Mouse (Mus musculus): ENCODE results near the gene Tk1.
"Not testable (repeated sequence)": the region's sequence is repeated elsewhere in the genome, so short reads cannot be mapped to it uniquely, and the experiment has no call there.

The Tk1 gene

GRCm38 (mm10) chr11:117822728-117823241, 3.1 kb downstream of the Tk1 start:
- no peak for DNase-seq (ENCODE audit: low read depth, low spot score)

GRCm38 (mm10) chr11:117821868-117822267, 4.0 kb downstream of the Tk1 start:
- no peak for DNase-seq (ENCODE audit: low read depth, low spot score)

DNA sequence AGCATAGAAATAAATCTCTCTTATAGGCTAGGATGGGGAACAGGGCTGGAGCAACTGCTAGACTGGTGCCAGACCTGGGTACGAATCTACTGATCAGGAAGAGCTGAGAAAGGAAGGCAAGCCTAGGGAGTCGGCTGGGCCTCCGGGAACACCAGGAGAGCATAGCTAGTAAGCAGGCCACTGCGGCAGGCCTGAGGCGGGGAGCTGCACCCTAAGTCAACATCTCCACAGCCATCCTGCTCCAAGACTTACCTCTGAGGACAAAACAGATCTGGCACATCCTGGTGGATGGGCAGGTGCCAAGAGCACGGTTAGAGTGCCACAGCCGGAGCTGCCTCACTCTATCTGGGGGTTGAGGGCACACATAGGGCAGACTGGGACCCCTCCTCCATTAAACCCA, 5.7 kb downstream of the Tk1 start:
- no peak for DNase-seq (ENCODE audit: low read depth, low spot score)

DNA sequence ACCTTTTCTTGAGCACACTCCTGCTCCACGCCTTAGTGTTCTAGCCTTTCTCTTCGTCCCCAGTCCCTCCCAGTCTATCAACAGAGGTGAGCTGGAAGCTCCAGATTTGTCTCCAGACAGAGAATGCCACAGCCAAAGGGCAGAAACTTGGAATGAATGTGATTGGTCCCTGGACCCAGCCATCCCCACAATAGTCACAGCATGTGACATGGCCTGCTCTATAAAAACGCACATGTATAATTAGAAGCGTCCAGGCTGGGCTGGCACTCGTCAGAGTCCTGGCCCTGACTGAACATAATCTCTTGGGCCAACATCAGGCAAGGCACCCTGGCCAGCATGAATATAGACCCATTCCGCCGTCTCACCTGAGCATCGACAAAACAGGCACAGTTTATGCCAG, 6.8 kb downstream of the Tk1 start:
- DNase-seq (ENCODE audit: low read depth, low spot score) = no peak

DNA sequence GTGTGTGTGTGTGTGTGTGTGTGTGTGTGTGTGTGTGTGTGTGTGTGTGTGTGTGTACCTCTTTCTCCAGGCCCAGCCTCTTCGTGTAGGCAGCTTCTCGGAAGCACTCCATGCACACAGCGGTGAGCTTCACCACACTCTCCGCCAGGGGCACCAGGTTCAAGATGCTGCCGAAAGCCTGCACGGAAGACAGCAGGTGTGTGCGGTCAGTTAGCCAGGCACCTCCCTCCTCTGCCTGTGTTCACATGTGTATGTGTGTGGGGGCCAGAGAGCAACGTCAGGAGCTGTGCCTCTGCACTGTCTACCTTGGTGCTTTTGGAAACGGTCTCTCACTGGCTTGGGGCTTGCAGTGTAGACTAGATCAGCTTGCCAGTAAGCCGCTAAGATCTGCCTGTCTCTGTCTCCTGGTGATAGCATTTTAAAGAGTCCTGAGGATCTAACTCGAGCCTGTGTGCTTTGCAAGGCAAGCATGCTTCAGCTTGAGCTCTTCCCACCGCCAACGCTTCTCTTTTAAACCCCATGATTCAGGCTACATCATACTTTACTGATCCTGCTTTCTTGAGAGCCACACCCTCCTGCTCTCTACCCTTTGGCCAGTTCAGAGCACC, 9.4 kb downstream of the Tk1 start:
- DNase-seq (ENCODE audit: low read depth, low spot score) = no peak

DNA sequence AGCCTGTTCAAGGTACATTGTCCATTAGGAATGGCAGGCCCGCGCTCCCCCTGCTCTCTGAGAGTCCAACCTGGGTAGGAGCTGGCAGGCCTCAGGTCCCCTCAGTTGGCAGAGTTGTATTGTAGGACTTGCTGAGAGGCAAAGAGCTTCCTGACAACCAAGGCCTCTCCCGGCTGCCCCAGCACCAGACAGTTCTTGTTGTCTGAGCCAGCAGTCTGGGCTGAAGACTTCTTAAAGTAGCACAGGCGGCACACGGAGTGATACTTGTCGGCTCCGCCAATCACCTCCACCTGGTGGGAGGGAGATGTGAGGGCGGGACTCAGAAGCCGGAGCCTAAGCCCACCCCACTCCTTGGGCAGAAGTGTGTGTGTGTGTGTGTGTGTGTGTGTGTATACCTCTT, 10.0 kb downstream of the Tk1 start:
- not testable (repeated sequence) for DNase-seq (ENCODE audit: low read depth, low spot score)

GRCm38 (mm10) chr11:117814704-117815366, 11.1 kb downstream of the Tk1 start:
- DNase-seq (ENCODE audit: low read depth, low spot score) = no peak

- DNase-seq (ENCODE audit: low read depth, low spot score) = no peak
Measured at GRCm38 (mm10) chr11:117813867-117814266, 12.0 kb downstream of the Tk1 start.

GRCm38 (mm10) chr11:117810401-117811046, 15.4 kb downstream of the Tk1 start:
- DNase-seq (ENCODE audit: low read depth, low spot score) = no peak

GRCm38 (mm10) chr11:117809407-117810311, 16.2 kb downstream of the Tk1 start, which contains the start of the genes Gm20708 and Syngr2:
Gm20708 (plus strand) TSS chr11:117809668.
Syngr2 (plus strand) TSS chr11:117809668.
- DNase-seq (ENCODE audit: low read depth, low spot score) = no peak

DNA sequence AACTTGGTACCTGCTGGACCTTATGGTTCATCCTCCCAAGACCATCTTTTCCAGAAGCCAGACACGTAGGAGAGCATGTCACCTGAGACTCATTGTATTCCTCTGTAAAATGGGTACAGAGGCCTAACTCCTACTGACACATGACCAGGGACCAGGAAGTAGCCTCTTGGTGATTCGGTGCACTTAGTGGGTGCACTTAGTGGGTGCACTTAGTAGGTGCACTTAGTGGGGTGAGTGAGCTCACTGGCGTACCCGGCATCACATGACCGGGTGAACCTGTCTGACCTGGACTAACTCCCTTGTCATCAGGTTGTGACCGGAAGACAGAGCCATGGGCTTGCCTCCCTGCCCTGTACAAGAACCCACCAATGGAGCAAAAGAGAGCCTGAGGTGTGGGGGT, 19.1 kb downstream of the Tk1 start:
- no peak for DNase-seq (ENCODE audit: low read depth, low spot score)

GRCm38 (mm10) chr11:117803166-117803688, 22.7 kb downstream of the Tk1 start:
- no peak for DNase-seq (ENCODE audit: low read depth, low spot score)

DNA sequence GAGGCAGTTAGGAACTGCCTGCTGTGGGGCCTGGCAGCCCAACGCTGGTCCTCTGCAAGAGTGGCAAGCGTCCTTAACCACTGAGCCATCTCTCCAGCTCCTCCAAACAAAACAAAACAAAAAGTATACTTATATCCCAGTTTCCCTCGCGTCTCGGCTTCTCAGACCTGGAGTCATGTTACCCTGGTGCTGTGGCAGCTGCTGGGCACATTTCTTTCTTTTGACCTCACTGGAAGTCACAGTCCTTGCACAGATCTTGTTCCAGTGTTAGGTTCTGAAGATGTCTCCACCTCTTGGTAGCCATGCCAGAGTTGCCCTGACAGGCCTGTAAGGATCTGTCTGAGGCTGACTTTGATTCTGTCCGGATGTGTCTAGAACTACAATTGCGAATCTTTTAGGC, 24.2 kb downstream of the Tk1 start:
- no peak for DNase-seq (ENCODE audit: low read depth, low spot score)

GRCm38 (mm10) chr11:117800038-117800437, 25.9 kb downstream of the Tk1 start:
- DNase-seq (ENCODE audit: low read depth, low spot score) = no peak

DNA sequence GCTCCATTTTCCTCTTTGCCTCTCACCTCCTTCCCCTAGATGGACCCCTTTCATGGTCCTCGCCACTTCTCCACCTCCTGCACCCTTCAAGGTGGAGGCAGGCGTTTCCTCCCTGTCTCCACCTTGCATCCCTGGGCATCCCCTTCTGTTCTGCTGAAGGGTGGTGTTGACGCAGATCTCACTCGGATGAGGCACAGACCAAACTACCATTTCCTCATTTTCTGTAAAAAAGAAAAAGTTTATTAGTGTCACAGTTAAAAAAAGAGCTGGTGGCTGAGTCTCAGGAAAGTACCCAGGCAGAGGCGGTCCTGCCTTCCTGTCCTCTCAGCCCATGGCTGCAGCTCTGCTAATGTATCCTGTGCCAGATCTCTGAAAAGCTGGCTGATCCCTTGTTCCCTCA, 26.7 kb downstream of the Tk1 start:
- DNase-seq (ENCODE audit: low read depth, low spot score) = no peak

- no peak for DNase-seq (ENCODE audit: low read depth, low spot score)
Measured at GRCm38 (mm10) chr11:117798160-117798541, 27.7 kb downstream of the Tk1 start.

DNA sequence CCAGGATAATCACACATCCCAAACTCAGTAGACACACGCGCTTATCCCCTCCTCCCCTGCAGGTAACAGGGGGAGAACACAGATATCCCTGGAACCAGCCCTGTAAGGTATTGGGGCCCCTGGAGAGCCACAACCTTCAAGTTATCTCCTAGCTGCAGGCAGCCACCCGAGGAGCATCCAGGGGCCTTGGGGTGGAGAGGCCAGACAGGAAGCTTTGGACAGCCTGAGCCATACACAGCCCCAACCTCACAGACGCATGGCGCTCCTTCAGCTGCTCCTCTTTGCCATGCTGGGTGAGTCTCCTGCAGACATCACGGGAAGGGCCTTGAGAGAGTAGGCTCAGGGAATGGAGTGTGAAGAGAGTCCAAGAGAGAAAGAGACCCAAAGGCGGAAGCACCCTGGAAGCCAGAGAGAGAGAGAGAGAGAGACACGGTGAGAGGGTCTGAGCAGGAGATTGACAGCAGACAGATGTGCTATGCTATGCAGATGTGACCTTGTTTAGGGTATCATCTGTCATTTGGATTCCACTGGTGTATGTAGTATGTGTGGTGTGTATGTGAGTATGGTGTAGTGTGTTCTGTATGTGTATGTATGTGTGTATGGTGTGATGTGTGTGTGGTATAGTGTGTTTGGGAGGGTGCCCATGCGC, 28.3 kb downstream of the Tk1 start, which contains the start of gene 6030468B19Rik:
6030468B19Rik (plus strand) TSS at position 150 of the 649 bp plus-strand sequence.
- no peak for DNase-seq (ENCODE audit: low read depth, low spot score)

DNA sequence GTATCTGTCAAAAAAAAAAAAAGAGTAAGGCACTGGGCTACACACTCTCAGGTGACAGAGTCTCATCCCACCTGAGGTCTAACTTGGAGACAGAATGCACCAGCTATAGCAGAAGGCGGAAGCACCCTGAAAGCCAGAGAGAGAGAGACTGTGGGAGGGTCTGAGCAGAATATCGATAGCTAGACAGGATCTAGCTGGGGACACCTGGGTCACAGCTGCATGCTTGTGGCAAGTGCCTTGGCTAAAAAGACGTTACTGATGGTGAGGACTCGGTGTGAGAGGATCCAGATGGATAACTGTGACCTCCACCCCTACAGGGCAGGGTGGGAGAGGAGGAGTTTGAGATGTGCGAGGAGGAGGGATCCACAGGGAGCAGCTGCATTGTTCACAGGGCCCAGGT, 28.9 kb downstream of the Tk1 start:
- no peak for DNase-seq (ENCODE audit: low read depth, low spot score)

DNA sequence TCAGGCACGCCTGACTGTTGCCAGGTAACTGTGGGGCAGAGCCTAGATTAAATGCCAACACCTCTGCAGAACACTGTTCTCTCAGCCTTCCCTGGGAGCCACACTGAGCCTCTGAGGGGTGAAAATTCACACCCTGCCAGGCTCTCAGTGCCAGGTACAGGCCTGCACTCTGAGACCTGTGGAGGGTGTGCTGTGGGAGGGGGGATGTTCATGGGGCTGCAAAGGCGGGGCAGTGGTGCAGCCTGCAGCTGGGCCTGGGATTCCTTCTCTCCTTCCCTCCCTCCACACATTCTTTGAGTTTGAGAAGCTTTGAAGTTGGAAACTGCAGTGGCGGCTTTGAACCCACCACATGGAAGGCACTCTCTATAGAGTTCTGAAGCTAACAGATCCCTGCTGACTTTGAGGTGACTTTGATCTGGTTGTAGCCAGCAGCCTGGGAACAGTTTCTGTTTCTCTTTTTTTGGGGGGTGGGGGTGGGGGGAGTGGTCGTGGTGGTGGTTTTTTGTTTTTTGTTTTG, 31.8 kb downstream of the Tk1 start:
- DNase-seq (ENCODE audit: low read depth, low spot score) = no peak

- peak; percentile 89 for DNase-seq (ENCODE audit: low read depth, low spot score)
Measured at GRCm38 (mm10) chr11:117792281-117792888, 33.5 kb downstream of the Tk1 start.

Data from WW6 (cell line).